Mouse (Mus musculus) limb, embryonic 11.5 days (tissue): ENCODE measurements around the gene Gimap8. TPM values are rescaled to one million over a fixed set of nuclear protein-coding genes. Genes with fewer than 3 reads are reported as not detected.

Source experiments
- ATAC-seq: fragments of 200-750 bp; cut with Nextera tagmentation; 2 replicates; pipeline ENCODE4 v1.8.0; 2017; ENCODE audit warnings: low read depth; ENCODE audit not compliant: insufficient number of reproducible peaks, low FRiP score, low TSS enrichment
- DNase-seq: peaks from one replicate; pipeline ENCODE4 v3.0.0-alpha.2; 2015; ENCODE audit warnings: low spot score
- H3K27ac ChIP-seq: fragments of 300-500 bp; sonication (generic); replicated peaks from 2 replicates; pipeline ENCODE4 v1.5.1; 2014; ENCODE audit warnings: low read depth, mild to moderate bottlenecking, low read length
- H3K27me3 ChIP-seq: fragments of 300-500 bp; sonication (generic); 2 replicates; pipeline ENCODE4 v1.6.1; 2014; ENCODE audit warnings: mild to moderate bottlenecking, low read length, mixed read lengths; ENCODE audit not compliant: control insufficient read depth, insufficient read depth
- H3K36me3 ChIP-seq: fragments of 300-500 bp; sonication (generic); 2 replicates; pipeline ENCODE4 v1.6.1; 2014; ENCODE audit warnings: mild to moderate bottlenecking, low read length, moderate library complexity, mixed read lengths; ENCODE audit not compliant: control insufficient read depth, insufficient read depth
- H3K4me1 ChIP-seq: fragments of 300-500 bp; sonication (generic); 2 replicates; pipeline ENCODE4 v1.6.1; 2014; ENCODE audit warnings: low read length, mixed read lengths; ENCODE audit not compliant: control insufficient read depth, insufficient read depth
- H3K4me2 ChIP-seq: fragments of 300-500 bp; sonication (generic); 2 replicates; pipeline ENCODE4 v1.6.1; 2014; ENCODE audit warnings: low read depth, mild to moderate bottlenecking, moderate library complexity; ENCODE audit not compliant: severe bottlenecking
- H3K4me3 ChIP-seq: fragments of 300-500 bp; sonication (generic); 2 replicates; pipeline ENCODE4 v1.5.1; 2014; ENCODE audit warnings: low read depth, low read length
- H3K9ac ChIP-seq: fragments of 300-500 bp; sonication (generic); 2 replicates; pipeline ENCODE4 v1.6.1; 2014; ENCODE audit warnings: mild to moderate bottlenecking, low read length
- H3K9me3 ChIP-seq: fragments of 300-500 bp; sonication (generic); 2 replicates; pipeline ENCODE4 v1.6.1; 2016; ENCODE audit warnings: low read length; ENCODE audit not compliant: control insufficient read depth
- WGBS: fragments of 180-500 bp; shearing (Covaris S2); extraction: QIAGEN DNeasy Blood & Tissue Kit; methylation state at CpG from one replicate; pipeline ENCODE4 v1.1.7; 2014; 5-methylcytosine and 5-hydroxymethylcytosine counted together
- polyA plus RNA-seq: library from polyadenylated mRNA; unstranded; fragments of >200 nt; fragmentation: Nextera tagmentation; extraction: Ambion mirVana; gene quantifications from 2 replicates; pipeline ENCODE4 v1.2.1, GENCODE M21; 2014

Gimap8 gene
- polyA plus RNA-seq, 1 experiment from 2014 or later, result 0.48 TPM

GRCm38 (mm10) chr6:48666159-48666586 is 19.1 kb downstream of the Gimap8 start:
- H3K27ac ChIP-seq, result no peak overlapping the region
- no peaks in the 10 kb centered on the region for H3K27me3 ChIP-seq
- no peak overlapping the region for H3K4me2 ChIP-seq
- no peak overlapping the region for H3K9ac ChIP-seq
- no peak overlapping the region for H3K4me3 ChIP-seq
- H3K36me3 ChIP-seq, result no peaks in the 10 kb centered on the region
- 40% methylated on average over 7 of the region's 7 CpGs for WGBS
- DNase-seq (no peak), ATAC-seq (no peak)
- no peaks in the 10 kb centered on the region for H3K9me3 ChIP-seq
- no peaks in the 10 kb centered on the region for H3K4me1 ChIP-seq

- Histone ChIP-seq H3K4me3 (no peak overlapping the region), H3K4me1 (no peaks in the 10 kb centered on the region), H3K27me3 (no peaks in the 10 kb centered on the region), H3K9ac (no peak overlapping the region), H3K4me2 (no peak overlapping the region), H3K27ac (no peak overlapping the region), H3K36me3 (no peaks in the 10 kb centered on the region), H3K9me3 (no peaks in the 10 kb centered on the region)
- DNase-seq (no peak), ATAC-seq (no peak)
Measured at GRCm38 (mm10) chr6:48668022-48668421, 21.0 kb downstream of the Gimap8 start.

GRCm38 (mm10) chr6:48669446-48669969 is 22.5 kb downstream of the Gimap8 start:
- Histone ChIP-seq H3K4me2 (no peak overlapping the region), H3K27ac (no peak overlapping the region), H3K27me3 (no peaks in the 10 kb centered on the region), H3K36me3 (no peaks in the 10 kb centered on the region), H3K4me1 (no peaks in the 10 kb centered on the region), H3K4me3 (no peak overlapping the region), H3K9ac (no peak overlapping the region), H3K9me3 (no peaks in the 10 kb centered on the region)
- WGBS, result 66% methylated on average over 2 of the region's 2 CpGs
- ATAC-seq (no peak), DNase-seq (no peak)

- no peak overlapping the region for H3K4me2 ChIP-seq
- no peak for ATAC-seq
Measured at GRCm38 (mm10) chr6:48674291-48675058, 27.4 kb downstream of the Gimap8 start.

GRCm38 (mm10) chr6:48675400-48675930 is 28.4 kb downstream of the Gimap8 start:
- DNase-seq, result no peak
- ATAC-seq, result no peak
- Histone ChIP-seq H3K4me2 (peak overlapping the region; percentile 21; the same call in 1 of the 2 replicates), H3K27ac (no peak overlapping the region), H3K27me3 (no peaks in the 10 kb centered on the region), H3K36me3 (no peaks in the 10 kb centered on the region), H3K9me3 (no peaks in the 10 kb centered on the region), H3K4me3 (no peak overlapping the region), H3K9ac (no peak overlapping the region), H3K4me1 (no peaks in the 10 kb centered on the region; the same call in 1 of the 2 replicates)
- WGBS, result 52% methylated on average over 10 of the region's 10 CpGs

More at GRCm38 (mm10) chr6:48674291-48675058, 27.4 kb downstream of the Gimap8 start:
- H3K9me3 ChIP-seq, result no peaks in the 10 kb centered on the region
- no peak for DNase-seq
- H3K4me3 ChIP-seq, result no peak overlapping the region
- no peaks in the 10 kb centered on the region; the same call in 1 of the 2 replicates for H3K4me1 ChIP-seq
- H3K9ac ChIP-seq, result no peak overlapping the region
- no peaks in the 10 kb centered on the region for H3K36me3 ChIP-seq
- H3K27ac ChIP-seq, result no peak overlapping the region
- WGBS, result 91% methylated on average over 9 of the region's 9 CpGs
- no peaks in the 10 kb centered on the region for H3K27me3 ChIP-seq

GRCm38 (mm10) chr6:48675931-48676859 is 29.2 kb downstream of the Gimap8 start, which contains the start of gene Gimap9:
Gene Gimap9, plus strand, starts transcription at chr6:48676129.
- Histone ChIP-seq H3K27ac (no peak within 1 kb of the TSS), H3K4me1 (no peaks in the 10 kb centered on the region; the same call in 1 of the 2 replicates), H3K9me3 (no peaks in the 10 kb centered on the region), H3K9ac (no peak within 1 kb of the TSS), H3K4me3 (no peak within 1 kb of the TSS), H3K36me3 (no peaks in the 10 kb centered on the region), H3K27me3 (no peaks in the 10 kb centered on the region), H3K4me2 (peak within 1 kb of the TSS; percentile 21; the same call in 1 of the 2 replicates)
- DNase-seq (peak; percentile 39), ATAC-seq (no peak)
- WGBS, result 32% methylated on average over 12 of the region's 13 CpGs

- no peak for ATAC-seq
Measured at GRCm38 (mm10) chr6:48676860-48677415, 29.9 kb downstream of the Gimap8 start.

More at GRCm38 (mm10) chr6:48676860-48677415, 29.9 kb downstream of the Gimap8 start:
- 82% methylated on average over 5 of the region's 5 CpGs for WGBS
- Histone ChIP-seq H3K27ac (no peak overlapping the region), H3K4me3 (no peak overlapping the region), H3K9ac (no peak overlapping the region), H3K4me2 (no peak overlapping the region), H3K9me3 (no peaks in the 10 kb centered on the region), H3K27me3 (no peaks in the 10 kb centered on the region), H3K36me3 (no peaks in the 10 kb centered on the region), H3K4me1 (no peaks in the 10 kb centered on the region; the same call in 1 of the 2 replicates)
- DNase-seq, result no peak
